Mouse (Mus musculus): Measurements from ENCODE around the gene Slc35g2.

Slc35g2 gene

GRCm38 (mm10) chr9:100570626-100571233 is at the start of gene Slc35g2:
Gene Slc35g2, minus strand, starts transcription at chr9:100571090.
- DNase-seq (ENCODE audit: low spot score): peak; percentile 21

GRCm38 (mm10) chr9:100616947-100617346 is 46.1 kb upstream of the Slc35g2 start:
- DNase-seq (ENCODE audit: low spot score): peak; percentile 16

GRCm38 (mm10) chr9:100613501-100614071 is 42.7 kb upstream of the Slc35g2 start:
- no peak for DNase-seq (ENCODE audit: low spot score)

- peak; percentile 11 for DNase-seq (ENCODE audit: low spot score)
These were observed 35.2 kb upstream of the Slc35g2 start for GRCm38 (mm10) chr9:100605985-100606554.

GRCm38 (mm10) chr9:100605522-100605921 is 34.6 kb upstream of the Slc35g2 start:
- DNase-seq (ENCODE audit: low spot score): no peak

- no peak for DNase-seq (ENCODE audit: low spot score)
These were observed 32.3 kb upstream of the Slc35g2 start for GRCm38 (mm10) chr9:100603156-100603555.

- no peak for DNase-seq (ENCODE audit: low spot score)
These were observed 31.2 kb upstream of the Slc35g2 start for GRCm38 (mm10) chr9:100602130-100602529.

GRCm38 (mm10) chr9:100599761-100600328 is 29.0 kb upstream of the Slc35g2 start:
- DNase-seq (ENCODE audit: low spot score): no peak

- no peak for DNase-seq (ENCODE audit: low spot score)
These were observed 26.7 kb upstream of the Slc35g2 start, which contains the start of gene Stag1 for GRCm38 (mm10) chr9:100597546-100597945. Gene Stag1, plus strand, starts transcription at chr9:100597798.

- DNase-seq (ENCODE audit: low spot score): no peak
These were observed 25.4 kb upstream of the Slc35g2 start for GRCm38 (mm10) chr9:100596317-100596716.

GRCm38 (mm10) chr9:100590462-100590861 is 19.6 kb upstream of the Slc35g2 start:
- no peak for DNase-seq (ENCODE audit: low spot score)

- no peak for DNase-seq (ENCODE audit: low spot score)
These were observed 13.1 kb upstream of the Slc35g2 start for GRCm38 (mm10) chr9:100584031-100584430.

- peak; percentile 85 for DNase-seq (ENCODE audit: low spot score)
These were observed 12.1 kb upstream of the Slc35g2 start for GRCm38 (mm10) chr9:100582883-100583575.

- DNase-seq (ENCODE audit: low spot score): no peak
These were observed 10.9 kb upstream of the Slc35g2 start for GRCm38 (mm10) chr9:100581543-100582492.

GRCm38 (mm10) chr9:100580196-100580740 is 9.4 kb upstream of the Slc35g2 start:
- peak; percentile 41 for DNase-seq (ENCODE audit: low spot score)

- DNase-seq (ENCODE audit: low spot score): peak; percentile 14
These were observed 3.1 kb upstream of the Slc35g2 start for GRCm38 (mm10) chr9:100573942-100574341.

GRCm38 (mm10) chr9:100573300-100573699 is 2.4 kb upstream of the Slc35g2 start:
- peak; percentile 41 for DNase-seq (ENCODE audit: low spot score)

- DNase-seq (ENCODE audit: low spot score): no peak
These were observed 621 bp upstream of the Slc35g2 start for GRCm38 (mm10) chr9:100571511-100571910.

GRCm38 (mm10) chr9:100569798-100570625 is 878 bp downstream of the Slc35g2 start:
- DNase-seq (ENCODE audit: low spot score): peak; percentile 74

GRCm38 (mm10) chr9:100560251-100560890 is 10.5 kb downstream of the Slc35g2 start:
- peak; percentile 12 for DNase-seq (ENCODE audit: low spot score)

Data from lung, postnatal 25 days (tissue).